17 mouse cellular contexts compared by ENCODE assay signal in the genomic region with DNA sequence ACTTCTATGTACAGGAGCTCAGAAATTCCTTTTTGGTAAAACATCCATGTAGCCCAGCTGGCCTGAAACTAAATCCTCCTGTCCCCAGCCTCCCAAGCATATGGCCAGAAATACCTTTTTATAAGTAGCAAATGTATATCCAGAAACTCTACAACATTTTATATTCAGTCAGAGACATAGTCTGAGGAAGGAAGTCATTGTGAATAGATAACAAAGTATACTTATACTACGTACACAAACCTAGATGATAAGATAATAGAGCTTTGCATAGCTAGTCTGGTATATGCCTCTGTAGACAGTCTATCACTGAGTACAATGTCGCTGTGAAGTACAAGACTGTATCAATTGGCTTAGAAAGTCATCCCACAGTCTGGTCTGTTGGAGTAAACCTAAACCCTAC.
"Had no signal": no experiment of that assay in that cellular context is flagged by ENCODE, and none has a peak within 500 bp of the region (broad histone marks: within the 10 kb centered on the region; RNA-seq: fewer than 3 reads in every experiment).

No protein-coding gene starts in this region.

- DNase-seq: retina, postnatal 1 day; right cerebral cortex, adult 18-20 months; right cerebral cortex, postnatal 14 days; right cerebral cortex, postnatal 25 days; right cerebral cortex, postnatal 4 days; spleen, adult 18-20 months; thymus, adult 18-20 months; thymus, adult 2 months; thymus, postnatal 14 days; thymus, postnatal 25 days; thymus, postnatal 36 days; thymus, postnatal 4 days had no signal

- H3K4me1 ChIP-seq: neural tube, embryonic 12.5 days; stomach, embryonic 15.5 days had no signal

- H3K4me3 ChIP-seq: neural tube, embryonic 12.5 days; neural tube, embryonic 13.5 days; neural tube, embryonic 15.5 days; stomach, embryonic 15.5 days had no signal

- H3K27ac ChIP-seq: neural tube, embryonic 12.5 days; neural tube, embryonic 13.5 days; neural tube, embryonic 15.5 days; stomach, embryonic 15.5 days; stomach, postnatal 0 days had no signal

- H3K9ac ChIP-seq: neural tube, embryonic 12.5 days; neural tube, embryonic 13.5 days; neural tube, embryonic 15.5 days; stomach, embryonic 15.5 days had no signal

- H3K27me3 ChIP-seq: neural tube, embryonic 12.5 days; neural tube, embryonic 13.5 days; neural tube, embryonic 15.5 days; stomach, embryonic 15.5 days had no signal

- H3K9me3 ChIP-seq: neural tube, embryonic 12.5 days; neural tube, embryonic 13.5 days; neural tube, embryonic 15.5 days; stomach, embryonic 15.5 days had no signal
